Mouse (Mus musculus): ENCODE results near the gene Sh2d2a. TPM values are rescaled to one million over a fixed set of nuclear protein-coding genes. Genes with fewer than 3 reads are reported as not detected.
A peak's percentile ranks its signal among the peaks of the same experiment; 100 is the strongest.
"Not testable (repeated sequence)": the region's sequence is repeated elsewhere in the genome, so short reads cannot be mapped to it uniquely, and the experiment has no call there.

The Sh2d2a gene
- total RNA-seq, 4 experiments from 2014 or later = 0.20 to 0.62 (median 0.32) TPM

- no peak for DNase-seq
Measured at GRCm38 (mm10) chr3:87857666-87858065, 11.1 kb downstream of the Sh2d2a start.

- DNase-seq = peak; percentile 47
Measured at GRCm38 (mm10) chr3:87859813-87860212, 13.3 kb downstream of the Sh2d2a start.

DNA sequence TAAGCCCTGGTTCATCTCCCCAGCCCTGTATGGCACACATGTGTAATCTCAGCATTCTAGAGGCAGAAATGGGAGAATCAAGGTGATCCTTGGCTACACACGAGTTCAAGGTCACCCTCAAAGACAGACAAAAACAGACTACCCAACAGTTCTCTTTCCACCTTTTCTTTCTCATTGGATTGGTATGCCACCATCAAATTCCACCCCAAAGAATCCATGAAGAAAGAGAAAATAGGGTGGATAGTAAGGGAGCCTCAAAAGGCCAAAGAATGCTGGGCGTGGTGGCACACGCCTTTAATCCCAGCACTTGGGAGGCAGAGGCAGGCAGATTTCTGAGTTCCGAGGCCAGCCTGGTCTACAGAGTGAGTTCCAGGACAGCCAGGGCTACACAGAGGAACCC is 17.6 kb downstream of the Sh2d2a start:
- not testable (repeated sequence) for DNase-seq

- peak; percentile 30 for DNase-seq
Measured at GRCm38 (mm10) chr3:87877730-87878129, 31.2 kb downstream of the Sh2d2a start.

- no peak for DNase-seq
Measured at GRCm38 (mm10) chr3:87884291-87884690, 37.7 kb downstream of the Sh2d2a start.

DNA sequence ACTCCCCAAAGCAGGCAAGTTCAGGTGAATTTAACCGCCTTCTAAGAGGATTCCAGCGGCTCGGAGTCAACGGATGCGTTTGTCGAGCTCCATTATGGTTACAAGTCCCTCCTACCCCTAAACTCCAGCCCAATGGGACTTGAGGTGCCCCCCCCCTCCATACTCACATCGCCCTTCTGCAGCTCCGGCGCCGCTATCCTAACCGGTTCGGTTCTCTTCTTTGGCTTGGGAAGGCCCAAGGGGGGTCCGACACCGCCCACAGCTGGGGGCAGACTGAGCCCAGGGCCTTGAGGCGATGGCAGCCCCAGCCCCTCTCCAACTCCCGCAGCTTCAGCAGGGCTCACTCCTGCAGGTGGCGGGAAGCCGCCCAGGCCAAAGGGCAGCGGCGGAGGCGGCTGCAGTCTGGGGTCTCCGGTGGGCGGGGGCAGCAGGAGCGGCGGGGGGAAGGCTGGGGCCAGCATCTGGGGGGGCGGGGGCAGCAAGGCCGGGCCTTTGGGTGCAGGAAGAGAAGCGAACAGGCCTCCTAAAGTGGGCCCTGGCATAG is 38.2 kb downstream of the Sh2d2a start:
- DNase-seq = peak; percentile 53

- DNase-seq = peak; percentile 96
Measured at GRCm38 (mm10) chr3:87885281-87886003, 38.9 kb downstream of the Sh2d2a start, which contains the start of gene Prcc. TSS of gene Prcc (minus strand) at chr3:87885608.

DNA sequence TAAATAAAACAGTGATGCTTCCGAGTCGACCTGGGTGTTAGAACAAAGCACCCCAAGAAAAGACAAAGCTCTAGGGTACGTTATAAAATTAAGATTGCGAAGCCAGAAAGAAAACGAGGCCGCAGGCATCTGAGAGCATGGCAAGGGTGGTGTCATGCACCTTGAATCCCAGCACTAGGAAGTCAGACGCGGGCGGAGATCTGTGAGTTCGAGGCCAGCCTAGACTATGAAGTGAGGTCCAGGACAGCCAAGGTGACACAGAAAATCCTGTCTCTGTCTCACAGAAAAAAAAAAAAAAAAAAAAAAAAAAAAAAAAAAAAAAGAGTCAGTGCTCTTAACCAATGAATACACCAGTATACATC is 39.4 kb downstream of the Sh2d2a start:
- no peak for DNase-seq

DNA sequence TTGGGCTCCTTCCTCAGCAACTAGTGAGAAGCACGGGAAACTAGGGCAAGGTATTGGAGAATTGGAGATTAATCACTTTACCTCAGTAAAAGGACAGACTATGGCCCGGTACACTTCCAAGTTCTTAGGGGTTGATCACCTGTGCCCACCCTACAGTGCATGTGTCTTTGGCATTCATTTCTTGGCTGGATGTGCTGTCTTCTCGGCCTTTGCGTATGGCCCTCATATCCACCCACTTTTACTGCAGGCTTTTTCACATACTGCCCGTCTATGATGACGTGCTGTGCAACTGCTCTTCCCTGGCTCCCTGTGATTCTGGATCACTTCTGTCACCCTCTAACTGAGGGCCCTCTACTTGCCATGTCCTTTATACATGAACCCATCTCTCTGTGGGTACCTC is 39.9 kb downstream of the Sh2d2a start:
- DNase-seq = no peak

DNA sequence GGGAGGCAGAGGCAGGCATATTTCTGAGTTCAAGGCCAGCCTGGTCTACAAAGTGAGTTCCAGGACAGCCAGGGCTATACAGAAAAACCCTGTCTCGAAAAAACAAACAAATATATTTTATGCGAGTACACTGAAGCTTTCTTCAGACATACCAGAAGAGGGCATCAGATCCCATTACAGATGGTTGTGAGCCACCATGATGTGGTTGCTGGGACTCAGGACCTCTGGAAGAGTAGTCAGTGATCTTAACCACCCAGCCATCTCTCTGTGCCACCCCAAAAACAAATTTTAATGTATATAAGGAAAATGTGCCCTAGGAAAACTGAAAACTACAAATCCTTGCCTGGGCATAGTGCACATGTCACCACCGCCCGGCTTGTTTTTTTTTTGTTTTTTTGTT is 40.8 kb downstream of the Sh2d2a start:
- DNase-seq = not testable (repeated sequence)

DNA sequence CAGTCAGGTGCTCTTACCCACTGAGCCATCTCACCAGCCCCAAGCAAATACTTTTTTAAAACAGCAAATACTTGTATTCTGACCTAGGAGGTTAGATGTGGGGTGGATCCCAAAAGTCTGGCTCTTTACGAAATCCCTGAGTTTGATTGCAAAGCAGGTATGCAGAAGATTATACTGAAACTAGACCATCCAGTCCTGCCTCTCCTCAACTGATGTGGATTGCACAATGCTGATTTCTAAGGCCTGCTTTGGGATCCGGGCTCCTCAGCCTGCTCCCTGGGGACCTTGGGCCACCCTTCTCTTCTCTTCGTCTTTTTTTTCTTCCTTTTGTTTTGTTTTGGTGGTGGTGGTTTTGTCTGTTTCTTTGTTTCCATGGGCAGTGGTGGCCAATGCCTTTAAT is 44.9 kb downstream of the Sh2d2a start:
- no peak for DNase-seq

GRCm38 (mm10) chr3:87893367-87893905 is 46.9 kb downstream of the Sh2d2a start:
- no peak for DNase-seq

- no peak for DNase-seq
Measured at GRCm38 (mm10) chr3:87899266-87899665, 52.7 kb downstream of the Sh2d2a start.

DNA sequence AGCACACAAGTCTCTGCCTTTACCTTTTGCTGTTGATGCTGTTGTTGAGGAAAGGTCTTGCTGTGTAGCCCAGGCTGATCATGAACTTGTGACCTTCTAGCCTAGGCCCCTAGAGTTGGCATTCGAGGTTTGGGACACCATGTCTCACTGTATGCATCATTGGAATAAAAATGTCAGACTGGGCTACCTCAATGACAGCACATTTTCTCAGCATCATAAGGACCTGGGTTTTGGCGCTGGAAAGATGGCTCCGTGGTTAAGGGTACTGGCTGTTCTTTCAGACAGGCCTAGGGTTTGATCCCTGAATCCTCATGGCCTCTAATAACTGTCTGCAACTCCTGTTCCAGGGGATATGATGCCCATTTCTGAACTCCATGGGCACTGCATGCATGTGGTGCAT is 53.2 kb downstream of the Sh2d2a start:
- no peak for DNase-seq

GRCm38 (mm10) chr3:87901036-87901624 is 54.6 kb downstream of the Sh2d2a start:
- DNase-seq = no peak

DNA sequence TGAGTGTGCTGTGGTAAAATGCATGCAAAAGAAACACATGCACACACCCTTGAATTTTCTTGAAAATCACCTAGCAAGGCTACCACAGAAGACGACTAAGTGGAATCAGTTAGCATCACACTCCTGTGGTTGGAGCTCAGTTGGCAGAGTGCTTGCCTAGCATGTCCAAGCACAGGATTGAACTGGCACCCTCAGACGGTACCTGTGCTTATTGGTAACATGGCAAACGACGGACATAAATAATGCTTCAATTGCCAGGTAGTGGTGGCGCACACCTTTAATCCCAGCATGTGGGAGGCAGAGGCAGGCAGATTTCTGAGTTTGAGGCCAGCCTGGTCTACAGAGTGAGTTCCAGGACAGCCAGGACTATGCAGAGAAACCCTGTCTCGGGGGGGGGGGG is 55.4 kb downstream of the Sh2d2a start:
- DNase-seq = not testable (repeated sequence)

DNA sequence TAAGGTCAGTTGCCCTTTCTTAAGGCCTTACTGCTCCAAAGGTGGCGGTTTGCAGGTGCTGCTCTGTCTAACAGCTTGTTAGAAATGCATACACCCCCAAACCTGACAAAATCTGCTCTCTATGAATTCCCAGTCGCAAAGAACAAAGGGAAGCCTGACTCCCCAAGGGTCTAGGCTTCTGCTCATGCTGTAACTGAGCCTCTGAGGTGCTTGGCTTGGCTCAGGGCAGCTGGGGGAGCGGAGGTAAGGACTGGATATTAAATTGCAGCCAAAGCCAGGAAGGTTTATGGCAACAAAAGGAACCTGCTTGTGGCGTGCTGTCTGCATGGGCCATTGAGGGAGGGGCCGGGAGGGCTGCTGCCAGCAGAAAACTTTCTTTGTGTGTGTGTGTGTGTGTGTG is 57.3 kb downstream of the Sh2d2a start:
- no peak for DNase-seq

Other genes with a start within 250 kb of the Sh2d2a start
- 10 to 100 TPM; 40.5 to 53.1 (median 47.2) TPM for gene Arhgef11, start 229.2 kb upstream of the Sh2d2a start, total RNA-seq (2022)
- 1 to 10 TPM in 1 of 4 experiments, under 1 TPM in 3; 0.32 to 1.6 (median 0.82) TPM for gene Lrrc71, start 98.1 kb upstream of the Sh2d2a start, total RNA-seq (2022)
- gene Ntrk1, start 51.6 kb upstream of the Sh2d2a start, total RNA-seq (2022) = 10 to 100 TPM in 2 of 4 experiments, 1 to 10 TPM in 2; 6.3 to 30.5 (median 13.1) TPM
- 1 to 10 TPM in 2 of 4 experiments, under 1 TPM in 2; 0.32 to 3.7 (median 1.9) TPM for gene Insrr, start 49.8 kb upstream of the Sh2d2a start, total RNA-seq (2022)
- 10 to 100 TPM; 26.0 to 35.9 (median 29.7) TPM for gene Pear1, start 22.4 kb upstream of the Sh2d2a start, total RNA-seq (2022)
- 10 to 100 TPM; 47.5 to 49.4 (median 48.7) TPM for gene Prcc, start 38.9 kb downstream of the Sh2d2a start, total RNA-seq (2022)
- gene Hdgf, start 59.6 kb downstream of the Sh2d2a start, total RNA-seq (2022) = 100 to 1,000 TPM; 163 to 180 (median 172) TPM
- 100 to 1,000 TPM; 121 to 146 (median 131) TPM for gene Mrpl24, start 72.8 kb downstream of the Sh2d2a start, total RNA-seq (2022)
- 10 to 100 TPM; 17.9 to 20.0 (median 19.5) TPM for gene Isg20l2, start 83.6 kb downstream of the Sh2d2a start, total RNA-seq (2022)
- 10 to 100 TPM; 18.6 to 27.6 (median 21.9) TPM for gene Rrnad1, start 84.0 kb downstream of the Sh2d2a start, total RNA-seq (2022)
- gene Crabp2, start 101.9 kb downstream of the Sh2d2a start, total RNA-seq (2022) = 1 to 10 TPM in 1 of 4 experiments, under 1 TPM in 2, not detected in 1; 0.31 to 1.0 (median 0.35) TPM
- gene Nes, start 124.3 kb downstream of the Sh2d2a start, total RNA-seq (2022) = 10 to 100 TPM in 1 of 4 experiments, 1 to 10 TPM in 3; 4.3 to 14.4 (median 6.8) TPM
- gene Bcan, start 153.5 kb downstream of the Sh2d2a start, total RNA-seq (2022) = 100 to 1,000 TPM in 2 of 4 experiments, 10 to 100 TPM in 2; 83.1 to 117 (median 106) TPM
- gene Hapln2, start 180.8 kb downstream of the Sh2d2a start, total RNA-seq (2022) = not detected
- gene Gpatch4, start 196.4 kb downstream of the Sh2d2a start, total RNA-seq (2022) = 10 to 100 TPM; 12.9 to 16.6 (median 14.9) TPM
- 100 to 1,000 TPM; 150 to 161 (median 155) TPM for gene Naxe, start 211.7 kb downstream of the Sh2d2a start, total RNA-seq (2022)
- gene Ttc24, start 231.5 kb downstream of the Sh2d2a start, total RNA-seq (2022) = not detected
- 1 to 10 TPM in 1 of 4 experiments, under 1 TPM in 3; 0.61 to 2.3 (median 0.73) TPM for gene Iqgap3, start 235.2 kb downstream of the Sh2d2a start, total RNA-seq (2022)

Measured in adrenal gland, adult 8-10 months (tissue).